Mouse (Mus musculus): Measurements from ENCODE around the gene Parp14.

DNA sequence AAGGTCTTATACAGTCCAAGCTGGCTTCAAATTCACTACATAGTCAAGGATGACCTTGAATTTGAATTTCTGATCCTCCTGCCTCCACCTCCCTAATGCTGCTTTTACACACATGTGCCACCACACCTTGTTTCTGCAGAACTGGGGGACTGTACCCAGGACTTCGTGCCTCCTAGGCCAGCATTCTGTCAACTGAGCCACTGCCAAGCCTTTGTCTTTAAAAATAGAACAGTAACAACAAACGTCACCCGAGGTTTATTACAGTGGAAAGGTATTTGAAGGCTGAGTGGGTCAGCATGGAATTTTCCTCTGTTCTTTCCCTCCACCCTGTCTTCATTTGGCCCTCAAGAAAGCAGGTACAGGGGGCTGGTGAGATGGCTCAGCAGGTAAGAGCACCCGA is 15.5 kb downstream of the Parp14 start:
- TF ChIP-seq CTCF (IDR thresholded peaks at IDR 0.05; ENCODE audit: control insufficient read depth, insufficient read depth, insufficient read length) = no peak
- TF ChIP-seq MYOG (IDR thresholded peaks at IDR 0.05; ENCODE audit: control insufficient read depth, extremely low read depth, insufficient read length) = no peak
- TF ChIP-seq FOSL1 (IDR thresholded peaks at IDR 0.05; ENCODE audit: insufficient read depth, low read length, poor library complexity, severe bottlenecking) = no peak
- no peak for TF ChIP-seq MAX (IDR thresholded peaks at IDR 0.05)
- TF ChIP-seq MYOD1 (IDR thresholded peaks at IDR 0.05; ENCODE audit: control insufficient read depth, insufficient read length, low read depth) = no peak

Measured in C2C12 (cell line).